Mouse (Mus musculus) forebrain, embryonic 14.5 days (tissue): ENCODE results near the gene Pten. TPM values are rescaled to one million over a fixed set of nuclear protein-coding genes. Genes with fewer than 3 reads are reported as not detected.
"Not testable (repeated sequence)": the region's sequence is repeated elsewhere in the genome, so short reads cannot be mapped to it uniquely, and the experiment has no call there.

Source experiments
- ATAC-seq: fragments of 200-750 bp; cut with Nextera tagmentation; 2 replicates; pipeline ENCODE4 v1.8.0; 2017; ENCODE audit warnings: mild to moderate bottlenecking, moderate library complexity
- DNase-seq: peaks from one replicate; pipeline ENCODE4 v3.0.0-alpha.2; 2015; ENCODE audit warnings: low spot score
- H3K27ac ChIP-seq: fragments of 300-500 bp; sonication (generic); 2 replicates; pipeline ENCODE4 v1.5.1; 2014; ENCODE audit warnings: low read depth, mild to moderate bottlenecking, control low read depth, low read length, moderate library complexity
- H3K27me3 ChIP-seq: fragments of 300-500 bp; sonication (generic); replicated peaks from 2 replicates; pipeline ENCODE4 v1.6.1; 2014; ENCODE audit warnings: low read length, control low read depth, mixed read lengths; ENCODE audit not compliant: control insufficient read depth, insufficient read depth
- H3K36me3 ChIP-seq: fragments of 300-500 bp; sonication (generic); 2 replicates; pipeline ENCODE4 v1.6.1; 2014; ENCODE audit warnings: low read length, control low read depth; ENCODE audit not compliant: control insufficient read depth, insufficient read depth
- H3K4me1 ChIP-seq: fragments of 300-500 bp; sonication (generic); 2 replicates; pipeline ENCODE4 v1.6.1; 2014; ENCODE audit warnings: antibody characterized with exemption, low read length, control low read depth; ENCODE audit not compliant: control insufficient read depth, insufficient read depth
- H3K4me2 ChIP-seq: fragments of 300-500 bp; sonication (generic); 2 replicates; pipeline ENCODE4 v1.6.1; 2014; ENCODE audit warnings: mild to moderate bottlenecking, control low read depth, low read length
- H3K4me3 ChIP-seq: fragments of 300-500 bp; sonication (generic); 2 replicates; pipeline ENCODE4 v1.5.1; 2014; ENCODE audit warnings: low read depth, low read length, control low read depth
- H3K9ac ChIP-seq: fragments of 300-500 bp; sonication (generic); 2 replicates; pipeline ENCODE4 v1.6.1; 2014; ENCODE audit warnings: mild to moderate bottlenecking, low read length, control low read depth, moderate library complexity
- H3K9me3 ChIP-seq: fragments of 300-500 bp; sonication (generic); replicated peaks from 2 replicates; pipeline ENCODE4 v1.6.1; 2016; ENCODE audit warnings: low read length, control low read depth, mixed read lengths; ENCODE audit not compliant: control insufficient read depth
- WGBS: fragments of 180-500 bp; shearing (Covaris S2); extraction: QIAGEN DNeasy Blood & Tissue Kit; methylation state at CpG from one replicate; pipeline ENCODE4 v1.1.7; 2014; 5-methylcytosine and 5-hydroxymethylcytosine counted together
- polyA plus RNA-seq: library from polyadenylated mRNA; unstranded; fragments of >200 nt; fragmentation: Nextera tagmentation; extraction: Ambion mirVana; gene quantifications from 2 replicates; pipeline ENCODE4 v1.2.1, GENCODE M21; 2014

Gene Pten
- polyA plus RNA-seq, 1 experiment from 2014 or later = 15.6 TPM

DNA sequence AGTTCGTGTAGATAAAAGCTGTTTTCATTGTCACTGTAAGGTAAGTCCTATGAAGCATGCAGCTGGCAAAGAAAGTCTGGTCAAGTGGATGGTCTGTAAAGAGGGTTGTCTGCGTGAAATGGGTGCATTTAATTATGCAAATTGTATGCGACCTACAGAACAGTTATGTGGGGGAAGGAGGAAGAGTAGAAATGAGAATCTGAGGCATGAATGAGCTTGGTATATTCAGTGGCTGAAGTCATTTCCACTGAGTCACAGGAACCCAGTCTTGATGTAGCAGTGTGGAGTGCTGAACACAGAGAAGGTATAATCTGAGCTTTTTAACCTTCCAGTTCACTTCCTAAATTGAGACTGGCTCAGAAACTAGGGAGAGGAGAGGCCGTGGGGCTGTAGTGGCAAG is 61.5 kb downstream of the Pten start:
- no peaks in the 10 kb centered on the region for H3K4me1 ChIP-seq
- H3K27ac ChIP-seq = no peak overlapping the region
- no peak overlapping the region for H3K9ac ChIP-seq
- H3K36me3 ChIP-seq = peaks cover 23% of the 10 kb centered on the region
- H3K27me3 ChIP-seq = no peaks in the 10 kb centered on the region
- no peak overlapping the region for H3K4me3 ChIP-seq
- DNase-seq = no peak
- no peaks in the 10 kb centered on the region for H3K9me3 ChIP-seq
- ATAC-seq = no peak
- 41% methylated on average over 4 of the region's 4 CpGs for WGBS
- H3K4me2 ChIP-seq = no peak overlapping the region

DNA sequence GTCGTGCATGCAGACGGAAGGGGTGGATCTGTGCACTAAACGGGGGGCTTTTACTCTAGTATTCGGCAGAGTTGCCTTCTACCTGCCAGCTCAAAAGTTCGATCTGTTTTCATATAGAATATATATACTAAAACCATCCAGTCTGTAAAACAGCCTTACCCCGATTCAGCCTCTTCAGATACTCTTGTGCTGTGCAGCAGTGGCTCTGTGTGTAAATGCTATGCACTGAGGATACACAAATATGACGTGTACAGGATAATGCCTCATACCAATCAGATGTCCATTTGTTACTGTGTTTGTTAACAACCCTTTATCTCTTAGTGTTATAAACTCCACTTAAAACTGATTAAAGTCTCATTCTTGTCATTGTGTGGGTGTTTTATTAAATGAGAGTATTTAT is 65.7 kb downstream of the Pten start:
- H3K4me2 ChIP-seq, H3K9me3 ChIP-seq, DNase-seq, H3K27ac ChIP-seq, ATAC-seq, H3K4me3 ChIP-seq, H3K9ac ChIP-seq, H3K27me3 ChIP-seq, H3K4me1 ChIP-seq: not testable (repeated sequence)
- WGBS = no CpG with 5 or more reads among the region's 7 CpGs
- peaks cover 15% of the 10 kb centered on the region for H3K36me3 ChIP-seq

GRCm38 (mm10) chr19:32826616-32827015 is 69.3 kb downstream of the Pten start:
- Histone ChIP-seq H3K4me1 (no peaks in the 10 kb centered on the region), H3K9ac (no peak overlapping the region), H3K27ac (no peak overlapping the region), H3K27me3 (no peaks in the 10 kb centered on the region), H3K4me3 (no peak overlapping the region), H3K4me2 (no peak overlapping the region), H3K36me3 (no peaks in the 10 kb centered on the region), H3K9me3 (no peaks in the 10 kb centered on the region)
- ATAC-seq = no peak
- WGBS = 90% methylated on average over 4 of the region's 4 CpGs
- DNase-seq = no peak

DNA sequence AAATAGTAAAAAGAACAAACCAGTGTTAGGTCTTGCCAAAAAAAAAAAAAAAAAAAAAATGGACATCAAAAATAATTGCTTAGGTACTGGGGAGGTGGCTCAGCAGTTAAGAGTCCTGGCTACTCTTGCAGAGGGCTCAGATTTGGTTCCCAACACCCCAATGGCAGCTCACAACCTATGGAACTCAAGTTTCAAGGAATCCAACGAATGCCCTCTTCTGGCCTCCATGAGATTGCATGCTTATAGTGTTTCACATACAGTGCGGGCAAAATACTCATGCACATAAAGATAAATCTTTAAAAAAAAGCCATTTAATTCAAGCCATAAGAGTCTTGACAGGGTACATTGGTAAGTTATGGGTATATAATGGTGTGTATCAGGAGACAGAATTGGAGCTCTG is 72.6 kb downstream of the Pten start:
- Histone ChIP-seq H3K27ac (no peak overlapping the region), H3K9ac (no peak overlapping the region), H3K27me3 (no peaks in the 10 kb centered on the region), H3K4me2 (no peak overlapping the region), H3K4me1 (no peaks in the 10 kb centered on the region), H3K36me3 (no peaks in the 10 kb centered on the region), H3K9me3 (no peaks in the 10 kb centered on the region), H3K4me3 (no peak overlapping the region)
- WGBS = 89% methylated on average over 2 of the region's 2 CpGs
- ATAC-seq (no peak), DNase-seq (no peak)

DNA sequence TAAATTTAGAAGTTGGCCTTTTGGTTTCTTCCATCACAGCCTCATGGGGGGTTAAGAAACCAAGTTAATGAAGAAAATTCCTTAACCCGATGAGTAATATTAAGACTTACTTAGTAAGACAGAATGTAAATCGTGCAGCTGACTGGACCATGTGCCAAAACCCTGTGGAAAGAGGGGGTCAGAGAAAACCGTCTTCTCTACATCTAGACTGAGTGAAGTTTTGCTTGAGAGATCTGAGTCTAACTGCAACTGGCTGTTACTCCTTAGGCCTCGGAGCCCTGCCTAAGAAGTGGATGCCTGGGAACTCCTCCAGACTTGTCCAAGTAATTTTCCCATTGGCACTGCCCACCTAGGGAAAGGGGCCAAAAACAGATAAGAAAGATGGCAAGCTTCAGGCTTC is 74.0 kb downstream of the Pten start:
- no peak for ATAC-seq
- Histone ChIP-seq H3K27ac (no peak overlapping the region), H3K4me2 (no peak overlapping the region), H3K4me3 (no peak overlapping the region), H3K36me3 (no peaks in the 10 kb centered on the region), H3K9me3 (no peaks in the 10 kb centered on the region), H3K4me1 (no peaks in the 10 kb centered on the region), H3K9ac (no peak overlapping the region), H3K27me3 (no peaks in the 10 kb centered on the region)
- no peak for DNase-seq
- 90% methylated on average over 4 of the region's 4 CpGs for WGBS

GRCm38 (mm10) chr19:32840491-32840890 is 83.2 kb downstream of the Pten start:
- DNase-seq (no peak), ATAC-seq (no peak)
- Histone ChIP-seq H3K4me3 (no peak overlapping the region), H3K9ac (no peak overlapping the region), H3K4me1 (no peaks in the 10 kb centered on the region), H3K27ac (no peak overlapping the region), H3K36me3 (no peaks in the 10 kb centered on the region), H3K4me2 (no peak overlapping the region), H3K9me3 (no peaks in the 10 kb centered on the region), H3K27me3 (no peaks in the 10 kb centered on the region)
- WGBS = 95% methylated on average over 6 of the region's 6 CpGs

- DNase-seq (no peak), ATAC-seq (no peak)
- H3K27me3 ChIP-seq = no peaks in the 10 kb centered on the region
- H3K9me3 ChIP-seq = no peaks in the 10 kb centered on the region
- no peak overlapping the region for H3K4me2 ChIP-seq
- H3K36me3 ChIP-seq = no peaks in the 10 kb centered on the region
- H3K4me1 ChIP-seq = no peaks in the 10 kb centered on the region
- WGBS = 73% methylated on average over 5 of the region's 5 CpGs
- no peak overlapping the region for H3K9ac ChIP-seq
- no peak overlapping the region for H3K4me3 ChIP-seq
- no peak overlapping the region for H3K27ac ChIP-seq
Measured at GRCm38 (mm10) chr19:32844486-32844885, 87.2 kb downstream of the Pten start.

GRCm38 (mm10) chr19:32848041-32848440 is 90.7 kb downstream of the Pten start:
- no peaks in the 10 kb centered on the region for H3K36me3 ChIP-seq
- no peaks in the 10 kb centered on the region for H3K9me3 ChIP-seq
- no peak overlapping the region for H3K9ac ChIP-seq
- H3K4me2 ChIP-seq = no peak overlapping the region
- H3K27me3 ChIP-seq = no peaks in the 10 kb centered on the region
- 92% methylated on average over 3 of the region's 3 CpGs for WGBS
- H3K27ac ChIP-seq = no peak overlapping the region
- no peaks in the 10 kb centered on the region for H3K4me1 ChIP-seq
- ATAC-seq (no peak), DNase-seq (no peak)
- H3K4me3 ChIP-seq = no peak overlapping the region

DNA sequence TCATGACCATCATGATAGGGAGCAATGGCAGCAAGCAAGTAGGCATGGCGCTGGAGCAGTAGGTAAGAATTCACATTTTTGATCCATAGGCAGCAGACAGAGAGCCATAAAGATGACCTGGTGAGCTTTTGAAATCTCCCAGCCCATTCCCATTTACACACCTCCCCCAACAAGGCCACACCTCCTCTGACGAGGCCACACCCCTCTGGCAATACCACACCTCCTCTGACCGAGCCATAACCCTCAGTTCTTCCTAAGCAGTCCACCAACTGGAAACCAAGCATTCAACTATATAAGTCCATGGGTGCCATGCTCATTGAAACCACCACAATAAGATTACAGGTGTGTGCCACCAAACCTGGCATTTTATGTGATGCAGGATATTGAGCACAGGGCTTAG is 95.0 kb downstream of the Pten start:
- Histone ChIP-seq H3K27ac (no peak overlapping the region), H3K4me2 (no peak overlapping the region), H3K36me3 (no peaks in the 10 kb centered on the region), H3K9ac (no peak overlapping the region), H3K4me3 (no peak overlapping the region), H3K9me3 (no peaks in the 10 kb centered on the region), H3K4me1 (no peaks in the 10 kb centered on the region), H3K27me3 (no peaks in the 10 kb centered on the region)
- ATAC-seq = no peak
- WGBS = 76% methylated on average over 3 of the region's 3 CpGs
- no peak for DNase-seq
